Mouse (Mus musculus): ENCODE results near the gene Syndig1.

The Syndig1 gene

DNA sequence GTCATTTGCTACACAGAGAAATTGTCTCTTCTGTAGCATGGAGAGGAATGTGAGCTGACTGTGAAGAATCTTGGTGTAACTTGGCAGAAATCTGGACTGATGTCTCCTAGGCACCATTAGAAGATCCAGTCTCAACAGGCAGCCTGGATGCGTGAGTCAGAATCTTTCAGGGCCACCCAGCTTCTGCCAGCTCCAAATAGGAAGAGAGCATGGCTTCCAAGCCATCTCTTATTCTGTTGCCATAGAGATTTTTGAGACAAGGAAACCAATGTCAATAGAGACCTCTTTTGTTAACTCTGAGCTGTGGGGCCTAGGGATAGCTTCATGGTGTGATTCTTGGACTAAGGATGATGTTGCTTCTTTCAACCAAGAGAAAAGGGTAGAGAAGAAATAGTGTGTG lies 151.4 kb downstream of the Syndig1 start:
- in situ Hi-C loops (cut with MseI, MboI) = no loop called here

DNA sequence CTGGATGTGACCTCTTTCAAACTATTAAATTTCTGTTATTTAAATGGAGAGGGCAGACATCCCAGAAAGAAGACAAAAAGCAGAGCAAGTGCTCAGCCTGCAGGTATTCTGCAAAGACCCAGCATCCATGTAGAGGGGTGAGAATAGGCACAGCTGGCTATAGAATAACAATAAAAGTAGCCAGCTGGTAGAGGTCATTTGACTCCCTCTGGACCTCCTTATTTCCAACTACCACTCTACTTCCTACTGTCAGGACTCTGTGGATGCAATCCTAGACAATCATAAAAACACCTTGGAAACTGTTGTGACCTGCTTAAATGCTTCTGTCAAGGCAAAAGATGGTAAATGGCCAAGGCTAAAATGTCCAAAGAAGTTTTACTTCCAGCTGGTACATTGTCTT lies 153.5 kb downstream of the Syndig1 start:
- in situ Hi-C loops (cut with MseI, MboI) = no loop called here

- in situ Hi-C loops (cut with MseI, MboI) = no loop called here
Measured at GRCm38 (mm10) chr2:149983107-149983506, 154.1 kb downstream of the Syndig1 start.

- in situ Hi-C loops (cut with MseI, MboI) = no loop called here
Measured at GRCm38 (mm10) chr2:149987610-149988009, 158.6 kb downstream of the Syndig1 start.

- in situ Hi-C loops (cut with MseI, MboI) = no loop called here
Measured at GRCm38 (mm10) chr2:149991506-149991905, 162.5 kb downstream of the Syndig1 start.

DNA sequence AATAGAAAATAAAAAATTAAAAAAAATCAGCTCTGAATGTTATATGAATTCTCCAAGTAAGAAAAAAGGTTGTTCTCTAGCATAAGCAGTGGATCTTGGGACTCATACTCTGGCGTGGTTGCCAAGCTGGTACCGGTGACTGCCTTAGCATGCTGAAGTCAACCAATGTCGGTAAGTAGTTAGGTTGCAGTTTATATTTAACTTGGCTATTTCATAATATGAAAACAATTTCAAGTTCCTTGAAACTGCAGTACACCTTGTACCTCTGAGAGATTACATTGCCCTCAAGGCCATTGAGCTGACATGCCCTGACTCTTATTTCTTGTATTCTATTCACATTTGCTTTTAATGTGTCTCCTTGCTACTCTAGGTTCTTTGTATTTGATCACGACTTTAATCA lies 163.9 kb downstream of the Syndig1 start:
- in situ Hi-C loops (cut with MseI, MboI) = no loop called here

GRCm38 (mm10) chr2:149996382-149996964 lies 167.5 kb downstream of the Syndig1 start:
- in situ Hi-C loops (cut with MseI, MboI) = no loop called here

GRCm38 (mm10) chr2:149997657-149998056 lies 168.6 kb downstream of the Syndig1 start:
- in situ Hi-C loops (cut with MseI, MboI) = no loop called here

DNA sequence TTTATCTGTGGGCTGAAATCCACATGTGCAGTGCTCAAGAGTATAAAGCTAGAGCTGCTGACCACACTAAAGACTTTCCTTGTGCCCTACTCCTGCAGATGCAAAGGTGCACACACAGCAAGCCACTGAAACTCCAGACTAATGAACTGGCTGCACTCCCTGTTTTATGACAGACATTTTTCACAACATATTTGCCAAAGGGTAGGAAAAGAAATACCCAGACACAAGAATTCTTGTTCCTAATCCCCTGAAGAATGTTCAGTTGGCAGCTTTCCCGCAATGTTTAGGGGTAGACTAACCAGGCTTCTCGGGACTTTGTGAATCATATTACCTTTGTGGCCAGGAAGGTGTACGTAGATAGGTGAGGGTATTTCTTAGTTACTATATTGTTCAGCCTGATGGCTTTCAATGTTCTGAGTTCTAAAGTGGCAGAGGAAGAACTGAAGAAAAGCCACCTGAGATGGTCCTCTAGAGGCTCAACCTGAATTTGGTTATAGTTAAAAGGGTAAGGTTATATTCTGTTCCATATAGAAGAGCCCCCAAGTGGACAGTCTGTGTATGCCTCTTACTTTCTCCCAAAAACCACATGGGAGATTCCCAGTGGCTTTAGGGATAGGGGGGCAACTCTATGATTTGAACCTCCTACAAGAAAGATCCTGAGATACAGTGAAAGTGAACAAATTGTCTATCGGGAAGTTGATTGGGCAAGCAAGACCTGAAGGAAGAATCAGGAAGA lies 169.5 kb downstream of the Syndig1 start:
- in situ Hi-C loops (cut with MseI, MboI) = no loop called here

- in situ Hi-C loops (cut with MseI, MboI) = no loop called here
Measured at GRCm38 (mm10) chr2:150000564-150000963, 171.6 kb downstream of the Syndig1 start.

DNA sequence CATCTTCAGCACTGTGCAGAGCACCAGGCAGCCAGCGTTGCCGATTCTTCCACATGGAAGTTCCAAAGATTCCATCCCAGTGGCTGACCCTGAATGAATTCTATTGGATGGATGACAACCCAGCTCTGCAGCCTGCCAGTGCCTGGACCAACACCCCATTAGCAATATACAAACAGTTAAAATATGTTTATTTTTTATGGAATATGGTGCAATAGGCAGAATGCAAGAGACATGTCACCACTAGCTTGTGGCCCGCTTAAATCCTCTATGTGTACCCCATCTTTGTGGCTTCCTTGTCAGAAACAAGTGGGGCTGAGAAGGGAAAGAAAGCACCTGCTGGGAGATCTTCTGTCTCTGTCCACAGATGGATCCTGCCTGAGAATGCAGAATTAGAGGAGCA lies 174.5 kb downstream of the Syndig1 start:
- in situ Hi-C loops (cut with MseI, MboI) = no loop called here

- in situ Hi-C loops (cut with MseI, MboI) = no loop called here
Measured at GRCm38 (mm10) chr2:150012787-150013346, 183.9 kb downstream of the Syndig1 start.

DNA sequence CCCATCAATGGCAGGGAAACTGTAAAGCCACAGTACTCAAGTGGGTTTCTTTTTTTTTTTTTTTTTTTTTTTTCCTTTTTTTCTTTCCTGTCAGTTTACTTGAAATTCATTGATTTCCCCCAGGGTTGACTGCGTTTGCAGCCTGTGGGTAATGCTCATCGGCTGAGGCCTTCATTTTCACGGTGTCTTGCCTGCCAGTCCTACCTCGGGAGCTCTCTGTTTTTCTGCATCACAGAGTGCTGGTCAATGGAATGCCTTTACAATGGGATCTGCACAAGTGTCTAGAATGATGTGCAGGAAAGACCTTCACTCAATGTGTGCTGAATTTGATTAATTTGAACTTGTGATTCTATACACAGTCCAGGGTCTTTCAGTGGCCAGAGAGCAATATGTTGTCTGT lies 184.8 kb downstream of the Syndig1 start:
- in situ Hi-C loops (cut with MseI, MboI) = no loop called here

GRCm38 (mm10) chr2:150016303-150016702 lies 187.3 kb downstream of the Syndig1 start:
- in situ Hi-C loops (cut with MseI, MboI) = no loop called here

DNA sequence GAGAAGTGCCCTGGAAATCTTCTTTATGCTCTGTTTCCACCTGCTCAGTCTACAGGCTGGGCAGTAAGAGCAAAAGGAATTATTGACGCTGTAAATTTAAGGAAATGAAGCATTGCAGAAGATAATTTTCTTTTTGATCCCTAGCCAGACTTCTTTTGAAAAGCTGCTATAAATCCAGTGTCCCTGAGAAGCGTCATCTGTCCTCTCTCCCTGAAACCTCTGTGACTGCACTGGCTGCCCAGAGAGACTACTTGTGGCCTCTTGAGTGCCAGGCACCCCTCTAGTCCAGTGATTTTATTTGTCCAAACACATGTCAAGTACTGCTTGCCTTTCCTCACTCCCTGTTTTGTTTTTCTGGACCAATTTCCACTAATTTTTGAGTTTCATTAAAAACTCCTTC lies 191.7 kb downstream of the Syndig1 start:
- in situ Hi-C loops (cut with MseI, MboI) = no loop called here

- in situ Hi-C loops (cut with MseI, MboI) = no loop called here
Measured at GRCm38 (mm10) chr2:150023873-150024339, 194.9 kb downstream of the Syndig1 start.

GRCm38 (mm10) chr2:150043531-150043930 lies 214.5 kb downstream of the Syndig1 start:
- in situ Hi-C loops (cut with MseI, MboI) = no loop called here
